Mouse (Mus musculus) cortical plate, adult 2 months (tissue): ENCODE data around the gene Gm29776.

Experiments used
- CTCF ChIP-seq: fragments of 200-500 bp; IDR thresholded peaks from 2 replicates; pipeline ENCODE4 v1.5.1; 2011; ENCODE audit warnings: mild to moderate bottlenecking, control low read depth, low read length; ENCODE audit not compliant: insufficient read depth; ENCODE audit errors: extremely low read depth
- POLR2A ChIP-seq: fragments of 200-500 bp; IDR thresholded peaks from 2 replicates; pipeline ENCODE4 v1.6.1; 2011; ENCODE audit warnings: mild to moderate bottlenecking, low read length, control low read depth; ENCODE audit not compliant: insufficient read depth; ENCODE audit errors: extremely low read depth

DNA sequence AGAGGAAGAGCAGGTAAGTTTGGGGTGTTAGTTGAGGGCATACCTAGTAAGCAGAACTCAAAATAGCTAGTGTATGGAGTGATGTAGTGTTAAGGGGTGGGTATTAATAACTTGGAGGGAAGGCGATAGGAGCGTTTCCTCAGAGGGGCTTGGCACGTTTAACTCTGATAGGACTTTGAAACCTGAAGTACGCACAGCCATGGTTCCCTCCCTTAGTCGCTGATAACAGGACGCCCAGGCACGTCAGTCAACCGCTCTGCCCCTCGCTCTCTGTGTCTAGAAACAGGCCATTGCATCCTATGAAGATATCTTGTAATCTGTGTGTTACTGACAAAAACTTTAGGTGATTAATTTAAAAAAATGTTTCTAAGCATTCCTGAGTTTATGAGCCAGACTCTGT is 47.4 kb upstream of the Gm29776 start:
- TF ChIP-seq POLR2A (no peak), CTCF (no peak)
